8 mouse cellular contexts compared by ENCODE assay signal in genomic region chr1:55239237-55239636, GRCm38 (mm10). TPM values are rescaled to one million over a fixed set of nuclear protein-coding genes. Genes with fewer than 3 reads are reported as not detected.
DNase-seq lines count a peak whose midpoint lies in the region; ATAC-seq lines count a peak whose summit lies in the region.

No protein-coding gene starts in this region.

- H3K36me3 ChIP-seq in forebrain, embryonic 15.5 days: no peaks in the 10 kb centered on the region

- H3K9ac ChIP-seq in forebrain, embryonic 15.5 days (replicated peaks): peak overlapping the region; percentile 71; the same call in 1 of the 2 replicates

- 2% methylated on average over 1 of the region's 1 CpGs for WGBS in forebrain, embryonic 15.5 days

- peaks cover 47% of the 10 kb centered on the region for H3K4me1 ChIP-seq in forebrain, embryonic 15.5 days

- no peaks in the 10 kb centered on the region for H3K9me3 ChIP-seq in forebrain, embryonic 15.5 days

- no peak overlapping the region for H3K27ac ChIP-seq in forebrain, embryonic 15.5 days (replicated peaks)

- no peak for ATAC-seq in forebrain, embryonic 15.5 days (replicated peaks)

- peak overlapping the region; percentile 92 for H3K4me2 ChIP-seq in forebrain, embryonic 15.5 days (replicated peaks)

- H3K27me3 ChIP-seq in forebrain, embryonic 15.5 days: no peaks in the 10 kb centered on the region

- peak; percentile 39 for DNase-seq in layer of hippocampus, adult 9-10 months (ENCODE audit: low spot score)
- no peak for DNase-seq in layer of hippocampus, postnatal 25 days (ENCODE audit: extremely low spot score in 1 of 2, low spot score in 1 of 2)
- peak; percentile 89 for DNase-seq in adipocyte (ENCODE audit: low spot score)
- DNase-seq in kidney, adult 9 months: peak; percentile 66
- peak; percentile 45 for DNase-seq in lung, postnatal 14 days
- peak; percentile 36 for DNase-seq in skeletal muscle tissue, adult 2 months (ENCODE audit: low read depth, low spot score)
- DNase-seq in urinary bladder, postnatal 25 days (ENCODE audit: low spot score): no peak

- H3K4me3 ChIP-seq in forebrain, embryonic 15.5 days: peak overlapping the region; percentile 87

RNA-seq across cellular contexts. Expression of gene Mars2, which starts 2.3 kb away (rescaled TPM):
- total RNA-seq in layer of hippocampus, postnatal 25 days (2021): 1 to 10 TPM; 8.2 to 9.8 TPM
- polyA plus RNA-seq in forebrain, embryonic 15.5 days (2015; fragmentation: Nextera tagmentation; extraction: Ambion mirVana): 4.3 and 4.4 TPM in 2 replicates

RNA-seq across cellular contexts. Expression of gene Rftn2, which starts 12.7 kb away (rescaled TPM):
- 10 to 100 TPM; 32.0 to 33.8 TPM for total RNA-seq in layer of hippocampus, postnatal 25 days (2021)
- 12.7 and 13.4 TPM in 2 replicates for polyA plus RNA-seq in forebrain, embryonic 15.5 days (2015; fragmentation: Nextera tagmentation; extraction: Ambion mirVana)

Comparison
In these comparisons a context has a peak if more than half of its experiments do, and no peak if none do; other contexts are left out.
1. DNase-seq: peak in layer of hippocampus, adult 9-10 months (single experiment), adipocyte (single experiment), kidney, adult 9 months (single experiment), lung, postnatal 14 days (single experiment) and skeletal muscle tissue, adult 2 months (single experiment); none in layer of hippocampus, postnatal 25 days (0 of 2) and urinary bladder, postnatal 25 days (single experiment).